12 mouse cellular contexts compared by ENCODE assay signal in the genomic region with DNA sequence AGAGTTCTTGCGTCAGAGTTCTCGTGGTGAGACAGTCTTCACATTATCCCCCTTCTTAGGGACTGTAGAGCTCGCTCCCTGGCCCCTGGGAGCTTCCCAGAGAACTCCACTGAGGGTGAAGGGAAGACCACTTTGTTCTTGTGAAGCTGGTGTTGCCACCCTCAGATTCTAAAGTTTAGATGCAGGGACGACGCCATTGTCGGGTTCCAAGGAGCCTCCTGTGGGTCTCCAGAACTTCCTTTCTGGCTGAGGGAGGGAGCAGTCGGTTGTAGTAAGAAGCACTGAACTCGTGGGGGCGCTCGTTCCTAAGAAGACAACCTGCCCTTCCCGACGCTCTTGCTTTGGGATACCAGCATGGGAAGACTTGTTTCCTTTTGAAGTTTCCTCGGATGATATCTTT. TPM values are rescaled to one million over a fixed set of nuclear protein-coding genes. Genes with fewer than 3 reads are reported as not detected.
DNase-seq lines count a peak whose midpoint lies in the region; ATAC-seq and TF ChIP-seq lines count a peak whose summit lies in the region.
"Not testable (repeated sequence)": the region's sequence is repeated elsewhere in the genome, so short reads cannot be mapped to it uniquely, and the experiment has no call there.
"Had no signal": no experiment of that assay in that cellular context is flagged by ENCODE, and none has a peak within 500 bp of the region (broad histone marks: within the 10 kb centered on the region; RNA-seq: fewer than 3 reads in every experiment).

TSS of gene Nat8f3 (minus strand) at position 223 of the 400 bp plus-strand sequence.

- H3K36me3 ChIP-seq in MEL (ENCODE audit: control insufficient read depth in 1 of 2, insufficient read depth in 2 of 2, low read length in 2 of 2); kidney, postnatal 0 days (ENCODE audit: insufficient read depth, low read length): not testable (repeated sequence)

- TF ChIP-seq RAD21 in MEL (IDR thresholded peaks at IDR 0.05; ENCODE audit: low read depth, low read length), result peak; percentile 25

- ATAC-seq in kidney, postnatal 0 days (replicated peaks; ENCODE audit: low FRiP score, low read depth), result not testable (repeated sequence)

- not testable (repeated sequence) for H3K9me3 ChIP-seq in MEL (replicated peaks; ENCODE audit: insufficient read depth, low read length); kidney, postnatal 0 days (replicated peaks; ENCODE audit: low read length)

- intact Hi-C loops in left cerebral cortex, postnatal 4 days (cut with DNase I), result not testable (repeated sequence)

- TF ChIP-seq CTCF in MEL (IDR thresholded peaks at IDR 0.05 in 2 of 3, conservative IDR thresholded peaks at IDR 0.05 in 1 of 3; ENCODE audit: control insufficient read depth in 1 of 3, insufficient read depth in 1 of 3, low read depth in 2 of 3, low read length in 3 of 3, poor library complexity in 1 of 3, severe bottlenecking in 1 of 3), result peak in 2 of 3 experiments; percentile 25 to 28; a peak in 3 of 6 replicates
- not testable (repeated sequence) for TF ChIP-seq CTCF in brain, embryonic 14.5 days (IDR thresholded peaks at IDR 0.05; ENCODE audit: borderline replicate concordance, extremely low read depth, insufficient read depth, insufficient read length)
- peak; percentile 34; the same call in 1 of the 2 replicates for TF ChIP-seq CTCF in kidney, postnatal 0 days (IDR thresholded peaks at IDR 0.05; ENCODE audit: low read depth)

- not testable (repeated sequence) for H3K4me3 ChIP-seq in MEL (ENCODE audit: control insufficient read depth in 1 of 2, insufficient read depth in 1 of 2, low read depth in 2 of 2, low read length in 2 of 2); kidney, postnatal 0 days (replicated peaks; ENCODE audit: low read depth, low read length)

- not testable (repeated sequence) for H3K27me3 ChIP-seq in MEL (ENCODE audit: control insufficient read depth in 1 of 2, insufficient read depth in 2 of 2, low read length in 2 of 2); kidney, postnatal 0 days (ENCODE audit: insufficient read depth, low read length)

- H3K4me1 ChIP-seq in MEL (ENCODE audit: control insufficient read depth in 1 of 2, insufficient read depth in 2 of 2, low read length in 2 of 2); kidney, postnatal 0 days (replicated peaks; ENCODE audit: insufficient read depth, low read length): not testable (repeated sequence)

- H3K4me2 ChIP-seq in kidney, postnatal 0 days (ENCODE audit: low read length), result not testable (repeated sequence)

- not testable (repeated sequence) for H3K27ac ChIP-seq in MEL (ENCODE audit: control insufficient read depth, low read depth, low read length); kidney, postnatal 0 days

- DNase-seq in MEL (ENCODE audit: low read depth, low spot score), result peak; percentile 20
- DNase-seq in brain, embryonic 14.5 days (ENCODE audit: low read depth), result peak; percentile 13
- peak; percentile 19 for DNase-seq in fibroblast of lung, adult 2 months (ENCODE audit: low read depth)
- peak; percentile 8 for DNase-seq in heart, adult 8-10 months (ENCODE audit: low spot score)
- peak; percentile 25 for DNase-seq in kidney, postnatal 0 days (ENCODE audit: low spot score)
- peak; percentile 15 for DNase-seq in left cerebral cortex, postnatal 4 days
- DNase-seq in ovary, postnatal 14 days (ENCODE audit: low spot score), result peak; percentile 39
- peak; percentile 2 for DNase-seq in thymus, postnatal 14 days

- not testable (repeated sequence) for TF ChIP-seq POLR2A in MEL (IDR thresholded peaks at IDR 0.05; ENCODE audit: control insufficient read depth in 1 of 2, insufficient read depth in 1 of 2, low read depth in 1 of 2, low read length in 2 of 2, poor library complexity in 1 of 2); brain, embryonic 14.5 days (IDR thresholded peaks at IDR 0.05; ENCODE audit: borderline replicate concordance, extremely low read depth, insufficient read depth, insufficient read length, poor library complexity, severe bottlenecking)

- H3K79me2 ChIP-seq in MEL (ENCODE audit: control insufficient read depth, insufficient read depth, low read length, poor library complexity), result not testable (repeated sequence)

- TF ChIP-seq EP300 in MEL (IDR thresholded peaks at IDR 0.05; ENCODE audit: low read depth in 1 of 2, low read length in 2 of 2), result not testable (repeated sequence)

- H3K9ac ChIP-seq in MEL (ENCODE audit: control insufficient read depth, low read depth, low read length, poor library complexity, severe bottlenecking); kidney, postnatal 0 days (ENCODE audit: low read depth, low read length): not testable (repeated sequence)

- 68% methylated on average over 12 of the region's 13 CpGs for WGBS in kidney, postnatal 0 days

TF ChIP-seq in MEL, 35 proteins besides CTCF, POLR2A, EP300 and RAD21:
- TF ChIP-seq SMC3 (IDR thresholded peaks at IDR 0.05; ENCODE audit: low read depth, low read length), result 0 out of 2 replicates have a peak, but pooled peaks have one; percentile 9

RNA-seq across cellular contexts. Expression of gene Nat8f3, which starts in this region (rescaled TPM):
- total RNA-seq in MEL (2012; rRNA removed), result not detected in 2 replicates
- polyA plus RNA-seq in MEL (2012; ENCODE audit: insufficient read depth in 1 of 2, insufficient read length in 2 of 2, low read depth in 1 of 2, low replicate concordance in 2 of 2, missing spikeins in 1 of 2), result under 1 TPM in 1 of 2 experiments, not detected in 1; 0.06 TPM
- 0.08 TPM in 1 of 2 replicates, not detected in the other for polyA plus RNA-seq in brain, embryonic 14.5 days (2012; rRNA removed)
- under 1 TPM; 0.41 to 0.66 (median 0.46) TPM for total RNA-seq in heart, adult 8-10 months (2022)
- polyA plus RNA-seq in kidney, postnatal 0 days (2015; fragmentation: Nextera tagmentation; extraction: Ambion mirVana), result 0.15 TPM in 1 of 2 replicates, not detected in the other
- under 1 TPM in 1 of 2 experiments, not detected in 1; 0.38 TPM for total RNA-seq in left cerebral cortex, postnatal 4 days (2021)
- polyA plus RNA-seq: G1E; heart, embryonic 15.5 days; liver, embryonic 13.5 days; thymus, adult 2 months had no signal

Comparison
In these comparisons a context has a peak if more than half of its experiments do, and no peak if none do; other contexts are left out.
1. Peak in DNase-seq in MEL; RNA of the gene not detected or under 1 TPM.
2. Peak in DNase-seq in brain, embryonic 14.5 days; RNA of the gene not detected or under 1 TPM.
3. Peak in DNase-seq in heart, adult 8-10 months; RNA of the gene not detected or under 1 TPM.
4. Peak in DNase-seq in kidney, postnatal 0 days; RNA of the gene not detected or under 1 TPM.
5. Peak in DNase-seq in left cerebral cortex, postnatal 4 days; RNA of the gene not detected or under 1 TPM.